Mouse (Mus musculus): ENCODE measurements around the gene Tecrl.

Tecrl gene

DNA sequence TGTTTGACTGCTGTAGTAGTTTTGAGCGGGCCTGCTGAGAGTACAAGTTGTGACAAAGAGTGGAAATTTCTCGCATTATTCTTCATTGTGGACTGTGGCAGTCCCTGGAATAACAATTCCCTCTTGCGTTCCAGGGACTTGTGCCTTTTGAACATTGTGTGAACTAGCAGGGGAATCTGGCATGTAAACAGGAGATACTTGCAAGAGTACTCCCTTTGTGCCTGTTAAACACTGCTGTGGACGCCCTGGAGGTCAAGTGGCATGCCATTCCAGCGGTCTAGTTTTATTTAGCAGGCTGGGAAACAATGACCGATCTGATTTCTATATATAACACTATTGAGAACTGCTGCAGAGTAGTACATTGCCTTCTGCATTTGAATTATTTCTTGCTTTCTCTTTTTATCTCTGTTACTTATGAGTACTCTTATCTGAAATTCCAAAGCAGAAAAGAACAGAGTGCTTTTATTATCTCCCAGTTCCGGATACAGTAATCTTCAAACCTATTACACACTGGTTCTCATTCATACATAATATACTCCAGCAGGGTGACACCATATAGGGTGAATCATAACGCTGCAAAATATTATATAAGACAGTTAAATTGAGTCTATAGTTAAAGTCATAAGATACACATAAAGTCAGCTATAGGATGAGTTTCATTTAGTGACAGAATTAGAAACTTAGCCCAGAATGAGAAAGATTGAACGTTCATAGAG lies at the start of gene Tecrl:
Gene Tecrl, minus strand, starts transcription at position 350 of the 716 bp plus-strand sequence.
- DNase-seq = no peak

GRCm38 (mm10) chr5:83385021-83385420 lies 30.0 kb upstream of the Tecrl start:
- no peak for DNase-seq

- DNase-seq = no peak
Measured at GRCm38 (mm10) chr5:83351615-83352014, 3.4 kb downstream of the Tecrl start.

- no peak for DNase-seq
Measured at GRCm38 (mm10) chr5:83339144-83339543, 15.9 kb downstream of the Tecrl start.

DNA sequence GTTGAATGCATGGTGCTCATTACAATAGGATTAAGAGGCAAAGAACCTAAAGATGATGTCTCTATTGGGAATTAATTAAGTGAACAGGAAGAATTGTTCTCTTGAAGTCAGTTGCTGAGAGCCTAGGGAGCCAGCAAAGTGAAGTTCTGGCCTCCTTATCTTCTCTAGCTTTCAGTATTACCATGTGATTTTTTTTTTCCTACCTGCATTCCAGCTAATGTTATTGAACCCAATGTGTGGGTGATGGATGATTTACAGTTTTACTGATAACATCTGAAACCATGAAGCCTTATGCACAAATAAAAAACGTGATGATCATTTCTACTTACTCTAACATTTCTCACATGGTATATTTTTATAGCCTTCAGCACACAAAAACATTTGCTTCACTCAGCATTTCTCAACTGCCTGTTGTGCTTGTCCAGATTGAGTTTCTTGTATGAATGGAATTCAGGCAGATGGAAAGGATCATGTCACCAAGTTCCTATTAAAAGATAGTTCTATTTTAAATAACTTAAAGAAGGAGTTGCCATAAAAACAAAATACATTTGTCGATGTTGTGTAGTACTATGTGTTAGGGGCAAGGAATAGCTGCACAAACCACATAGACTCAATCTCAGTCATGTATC lies 87.7 kb downstream of the Tecrl start:
- no peak for DNase-seq

GRCm38 (mm10) chr5:83260059-83260458 lies 94.9 kb downstream of the Tecrl start:
- no peak for DNase-seq

DNA sequence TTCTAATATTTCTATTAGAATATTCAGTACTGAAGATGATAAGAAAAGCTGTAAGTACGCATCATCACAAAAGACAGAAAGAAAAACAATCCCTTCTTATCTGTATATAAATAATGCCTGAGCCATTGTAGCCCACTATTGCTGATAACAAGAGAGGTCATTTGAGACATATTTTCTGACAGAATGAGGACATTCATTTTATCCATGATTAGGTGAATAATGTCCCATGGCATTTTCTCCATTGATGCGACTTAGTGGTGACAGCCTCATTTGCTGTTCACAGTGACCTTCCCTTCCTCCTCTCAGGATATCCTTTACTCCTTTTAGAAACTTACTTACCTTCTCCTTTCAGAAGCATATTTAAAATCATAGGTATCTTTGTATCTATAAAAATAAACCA lies 100.9 kb downstream of the Tecrl start:
- DNase-seq = no peak

DNA sequence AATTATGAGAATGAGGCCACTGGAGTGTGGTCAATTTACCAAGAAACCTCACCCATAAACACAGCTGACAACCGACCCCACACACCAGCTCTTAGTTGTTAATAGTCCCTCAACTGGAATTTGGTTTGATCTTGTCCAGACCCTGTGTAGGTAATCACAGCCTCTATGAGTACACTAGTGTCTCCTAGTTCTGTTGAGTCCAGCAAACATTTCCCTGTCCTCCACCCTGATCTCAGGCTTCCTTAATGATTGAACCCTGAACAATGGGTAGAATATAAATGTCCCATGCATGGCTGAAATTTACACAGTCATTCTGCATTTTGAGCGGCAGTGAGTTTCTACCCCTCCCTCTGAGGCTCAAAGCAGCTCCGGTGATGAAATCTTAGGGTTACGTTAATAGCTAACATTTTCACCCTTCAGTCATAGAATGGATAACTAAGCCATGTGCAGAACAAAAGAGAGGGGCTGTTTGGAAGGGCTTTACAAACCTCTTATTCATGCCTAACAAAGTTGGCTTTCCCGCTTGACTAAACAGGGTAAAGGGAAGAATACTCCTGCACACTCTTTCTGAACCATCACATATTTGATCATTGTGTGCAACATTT lies 116.0 kb downstream of the Tecrl start:
- DNase-seq = no peak
